Mouse (Mus musculus): ENCODE results near the gene Fam50a.

DNA sequence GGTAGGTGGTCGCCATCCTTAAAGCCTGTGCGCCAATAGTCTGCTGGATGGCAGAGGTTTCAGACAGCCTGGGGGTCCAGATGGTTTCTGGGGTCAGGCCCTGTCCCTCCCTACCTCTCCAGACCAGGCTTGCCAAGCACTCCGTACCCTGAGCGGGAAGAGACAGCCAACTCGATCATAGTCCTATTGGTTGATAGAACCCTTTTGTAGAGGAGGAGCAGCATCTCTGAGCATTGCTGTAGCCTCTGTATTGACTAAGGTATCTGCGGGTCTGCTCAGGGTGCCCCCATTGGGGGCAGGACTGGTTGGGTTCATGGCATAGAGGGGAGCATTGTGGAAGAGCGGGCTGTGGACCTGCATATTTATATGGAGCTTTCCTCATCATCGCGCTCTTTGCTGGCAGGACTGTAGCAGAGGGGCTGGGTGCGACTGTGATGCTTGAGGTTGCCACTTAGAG, 16.4 kb downstream of the Fam50a start:
- TF ChIP-seq CTCF (IDR thresholded peaks at IDR 0.05; ENCODE audit: borderline replicate concordance, insufficient read depth, low read depth, low read length) (no peak), POLR2A (IDR thresholded peaks at IDR 0.05; ENCODE audit: borderline replicate concordance, insufficient read depth, low read length) (no peak)
